Comparison of ENCODE assay signal across 9 mouse cellular contexts in genomic region chr6:63257406-63257845, GRCm38 (mm10). TPM values are rescaled to one million over a fixed set of nuclear protein-coding genes. Genes with fewer than 3 reads are reported as not detected.
DNase-seq lines count a peak whose midpoint lies in the region; ATAC-seq and TF ChIP-seq lines count a peak whose summit lies in the region.
"Had no signal": no experiment of that assay in that cellular context is flagged by ENCODE, and none has a peak within 500 bp of the region (broad histone marks: within the 10 kb centered on the region; RNA-seq: fewer than 3 reads in every experiment).

No protein-coding gene starts in this region.

- no peaks in the 10 kb centered on the region; the same call in 1 of the 2 replicates for H3K27me3 ChIP-seq in kidney, adult 2 months (replicated peaks; ENCODE audit: control insufficient read depth, insufficient read depth, low read length)
- H3K27me3 ChIP-seq in forebrain, postnatal 0 days (ENCODE audit: insufficient read depth, low read length) = no peaks in the 10 kb centered on the region
- H3K27me3 ChIP-seq in intestine, embryonic 16.5 days (replicated peaks; ENCODE audit: control insufficient read depth, insufficient read depth, low read length) = peaks cover 14% of the 10 kb centered on the region
- H3K27me3 ChIP-seq in liver, embryonic 11.5 days (replicated peaks; ENCODE audit: control insufficient read depth, insufficient read depth, low read length) = peaks cover 44% of the 10 kb centered on the region
- H3K27me3 ChIP-seq: CH12.LX had no signal

- DNase-seq in kidney, adult 2 months = peak; percentile 2
- DNase-seq in kidney, postnatal 14 days = no peak
- DNase-seq in cerebellum, adult 9-10 months = peak; percentile 78
- peak; percentile 52 for DNase-seq in forebrain, postnatal 0 days
- no peak for DNase-seq in liver, embryonic 11.5 days (ENCODE audit: low spot score)
- peak; percentile 9 for DNase-seq in ovary, postnatal 14 days (ENCODE audit: low spot score)
- no peak for DNase-seq in thymus, adult 18-20 months

- H3K27ac ChIP-seq in kidney, adult 2 months (ENCODE audit: insufficient read depth, low read depth, low read length) = no peak overlapping the region
- peak overlapping the region; percentile 75 for H3K27ac ChIP-seq in forebrain, postnatal 0 days (ENCODE audit: low read depth, low read length)
- H3K27ac ChIP-seq in intestine, embryonic 16.5 days (ENCODE audit: low read length) = no peak overlapping the region
- H3K27ac ChIP-seq in liver, embryonic 11.5 days (ENCODE audit: low read depth, low read length) = no peak overlapping the region

- peak overlapping the region; percentile 74 for H3K9ac ChIP-seq in forebrain, postnatal 0 days
- peak overlapping the region; percentile 52 for H3K9ac ChIP-seq in intestine, embryonic 16.5 days (ENCODE audit: low read depth, low read length)
- no peak overlapping the region for H3K9ac ChIP-seq in liver, embryonic 11.5 days (ENCODE audit: low read depth, low read length)

- no peak for TF ChIP-seq CTCF in kidney, adult 2 months (conservative IDR thresholded peaks at IDR 0.05; ENCODE audit: insufficient read depth, insufficient read length, low read depth, low read length)
- TF ChIP-seq CTCF in forebrain, postnatal 0 days (IDR thresholded peaks at IDR 0.05; ENCODE audit: low read depth) = no peak

- H3K4me3 ChIP-seq in kidney, adult 2 months (ENCODE audit: insufficient read depth, low read depth, low read length) = no peak overlapping the region
- peak overlapping the region; percentile 84 for H3K4me3 ChIP-seq in forebrain, postnatal 0 days (ENCODE audit: low read depth, low read length)
- peak overlapping the region; percentile 57 for H3K4me3 ChIP-seq in intestine, embryonic 16.5 days (ENCODE audit: low read length)
- peak overlapping the region; percentile 46 for H3K4me3 ChIP-seq in liver, embryonic 11.5 days (ENCODE audit: low read depth, low read length)

- no peak for TF ChIP-seq POLR2A in kidney, adult 2 months (IDR thresholded peaks at IDR 0.05; ENCODE audit: low read depth, low read length)

- peak; percentile 59 for ATAC-seq in forebrain, postnatal 0 days
- peak; percentile 83 for ATAC-seq in intestine, embryonic 16.5 days
- ATAC-seq in liver, embryonic 11.5 days (replicated peaks; ENCODE audit: low FRiP score) = peak; percentile 43; the same call in 1 of the 2 replicates

- no peaks in the 10 kb centered on the region for H3K36me3 ChIP-seq in kidney, adult 2 months (ENCODE audit: control insufficient read depth, insufficient read depth, low read length)
- no peaks in the 10 kb centered on the region for H3K36me3 ChIP-seq in forebrain, postnatal 0 days (ENCODE audit: insufficient read depth)
- no peaks in the 10 kb centered on the region for H3K36me3 ChIP-seq in intestine, embryonic 16.5 days (ENCODE audit: control insufficient read depth, insufficient read depth, low read length)
- no peaks in the 10 kb centered on the region for H3K36me3 ChIP-seq in liver, embryonic 11.5 days (ENCODE audit: control insufficient read depth, insufficient read depth, low read length)

- H3K4me1 ChIP-seq in kidney, adult 2 months (ENCODE audit: control insufficient read depth, insufficient read depth, low read length) = no peaks in the 10 kb centered on the region; the same call in 1 of the 2 replicates
- H3K4me1 ChIP-seq in forebrain, postnatal 0 days (ENCODE audit: insufficient read depth) = 0 out of 2 replicates have a peak, but pooled peaks cover 4% of the 10 kb centered on the region
- peaks cover 3% of the 10 kb centered on the region; the same call in 1 of the 2 replicates for H3K4me1 ChIP-seq in intestine, embryonic 16.5 days (ENCODE audit: control insufficient read depth, insufficient read depth, low read length)
- no peaks in the 10 kb centered on the region for H3K4me1 ChIP-seq in liver, embryonic 11.5 days (replicated peaks; ENCODE audit: control insufficient read depth, insufficient read depth, low read length)

- under 1% methylated on average over 42 of the region's 42 CpGs for WGBS in kidney, adult 2 months
- 1% methylated on average over 42 of the region's 42 CpGs for WGBS in forebrain, postnatal 0 days
- WGBS in intestine, embryonic 16.5 days = under 1% methylated on average over 42 of the region's 42 CpGs
- WGBS in liver, embryonic 11.5 days = 1% methylated on average over 42 of the region's 42 CpGs

- no peaks in the 10 kb centered on the region for H3K9me3 ChIP-seq in forebrain, postnatal 0 days (ENCODE audit: low read length)
- H3K9me3 ChIP-seq in intestine, embryonic 16.5 days (ENCODE audit: control insufficient read depth, low read length) = no peaks in the 10 kb centered on the region
- no peaks in the 10 kb centered on the region for H3K9me3 ChIP-seq in liver, embryonic 11.5 days (ENCODE audit: control insufficient read depth, low read length)

- peak overlapping the region; percentile 94 for H3K4me2 ChIP-seq in forebrain, postnatal 0 days (ENCODE audit: low read depth)
- H3K4me2 ChIP-seq in intestine, embryonic 16.5 days (ENCODE audit: low read depth, low read length) = peak overlapping the region; percentile 99
- peak overlapping the region; percentile 66 for H3K4me2 ChIP-seq in liver, embryonic 11.5 days

RNA-seq across cellular contexts. Expression of gene Grid2, which starts 1.8 kb away (rescaled TPM):
- polyA plus RNA-seq in kidney, adult 2 months (2012; rRNA removed) = 0.03 TPM in 1 of 2 replicates, not detected in the other
- total RNA-seq in forebrain, postnatal 0 days (2014; rRNA removed) = 21.9 and 28.9 TPM in 2 replicates
- polyA plus RNA-seq in forebrain, postnatal 0 days (2015; fragmentation: Nextera tagmentation; extraction: Ambion mirVana) = 4.1 and 6.2 TPM in 2 replicates
- polyA plus RNA-seq in intestine, embryonic 16.5 days (2015; fragmentation: Nextera tagmentation; extraction: Ambion mirVana) = 0.43 and 0.45 TPM in 2 replicates
- polyA plus RNA-seq in liver, embryonic 11.5 days (2014; fragmentation: Nextera tagmentation; extraction: Ambion mirVana) = 0.05 and 0.08 TPM in 2 replicates
- total RNA-seq: CH12.LX had no signal

Comparison
In these comparisons a context has a peak if more than half of its experiments do, and no peak if none do; other contexts are left out.
1. DNase-seq: peak in kidney, adult 2 months (single experiment), cerebellum, adult 9-10 months (single experiment), forebrain, postnatal 0 days (single experiment) and ovary, postnatal 14 days (single experiment); none in kidney, postnatal 14 days (single experiment), liver, embryonic 11.5 days (single experiment) and thymus, adult 18-20 months (0 of 2).
2. Peak in every context shown above with its lines, with median percentiles within 50 percentile points of each other: ATAC-seq and H3K4me2 ChIP-seq.